Mouse (Mus musculus): ENCODE measurements around the gene Atp8a2.
"Not testable (repeated sequence)": the region's sequence is repeated elsewhere in the genome, so short reads cannot be mapped to it uniquely, and the experiment has no call there.

Atp8a2 gene

GRCm38 (mm10) chr14:60026647-60027046, 170.3 kb downstream of the Atp8a2 start:
- peak; percentile 53 for DNase-seq (ENCODE audit: low spot score)

GRCm38 (mm10) chr14:60015891-60016290, 181.1 kb downstream of the Atp8a2 start:
- DNase-seq (ENCODE audit: low spot score), result peak; percentile 65

DNA sequence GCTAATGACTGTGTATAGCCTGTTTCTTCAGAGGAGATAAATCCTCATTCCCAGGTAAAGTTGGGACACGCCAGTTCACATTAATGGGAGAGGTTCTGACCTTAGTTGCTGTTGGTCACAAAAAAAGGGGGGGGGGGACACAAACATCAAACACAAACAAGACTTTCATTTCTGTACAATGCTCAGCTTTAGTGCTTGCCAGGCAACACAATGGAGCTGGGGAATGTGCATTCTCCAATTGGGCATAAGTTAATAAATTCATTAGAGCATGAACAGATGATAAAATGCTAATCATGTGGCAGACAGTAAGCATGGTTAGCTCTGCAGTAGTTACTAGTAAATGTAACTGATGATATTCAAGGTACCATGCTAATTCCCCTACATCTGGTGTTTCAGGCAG, 195.2 kb downstream of the Atp8a2 start:
- DNase-seq (ENCODE audit: low spot score), result no peak

GRCm38 (mm10) chr14:59988860-59989259, 208.1 kb downstream of the Atp8a2 start:
- no peak for DNase-seq (ENCODE audit: low spot score)

DNA sequence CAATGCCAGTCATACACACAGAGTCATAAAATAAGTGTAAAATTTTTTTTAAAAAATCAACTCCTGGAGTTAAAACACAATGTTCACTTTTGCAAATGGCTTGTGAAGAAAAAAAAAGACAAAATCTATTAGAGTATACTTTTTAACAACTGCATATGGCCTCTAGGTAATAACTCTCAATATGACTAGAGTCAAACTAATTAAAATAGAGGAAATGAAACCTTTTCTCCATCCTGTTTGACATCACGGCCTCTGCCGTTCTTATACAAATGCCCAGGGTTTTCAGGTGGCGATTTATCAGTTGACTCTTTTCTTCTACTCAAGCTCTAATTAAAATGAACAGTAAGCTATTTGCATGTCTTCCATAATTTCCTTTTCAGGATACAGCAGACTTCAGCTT, 209.0 kb downstream of the Atp8a2 start:
- DNase-seq (ENCODE audit: low spot score), result no peak

DNA sequence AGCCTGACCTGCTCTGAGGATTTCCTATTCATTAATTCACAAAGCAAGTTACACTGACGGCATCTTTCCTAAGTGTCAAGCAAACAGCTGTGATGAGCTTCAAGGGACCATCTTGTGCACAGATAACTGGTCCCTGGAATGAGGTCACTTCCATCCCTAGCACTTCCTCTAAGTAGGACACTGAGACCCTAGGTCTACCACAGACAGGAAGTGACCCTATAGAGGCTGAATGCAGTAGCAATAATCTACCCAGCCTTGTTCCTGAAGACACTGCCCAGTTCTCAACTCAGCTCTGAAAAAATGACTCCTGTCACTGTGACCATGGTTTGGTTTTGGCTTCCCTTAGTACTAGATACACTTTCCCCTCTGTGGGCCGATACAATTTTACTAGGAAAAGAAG, 219.0 kb downstream of the Atp8a2 start:
- DNase-seq (ENCODE audit: low spot score), result no peak

DNA sequence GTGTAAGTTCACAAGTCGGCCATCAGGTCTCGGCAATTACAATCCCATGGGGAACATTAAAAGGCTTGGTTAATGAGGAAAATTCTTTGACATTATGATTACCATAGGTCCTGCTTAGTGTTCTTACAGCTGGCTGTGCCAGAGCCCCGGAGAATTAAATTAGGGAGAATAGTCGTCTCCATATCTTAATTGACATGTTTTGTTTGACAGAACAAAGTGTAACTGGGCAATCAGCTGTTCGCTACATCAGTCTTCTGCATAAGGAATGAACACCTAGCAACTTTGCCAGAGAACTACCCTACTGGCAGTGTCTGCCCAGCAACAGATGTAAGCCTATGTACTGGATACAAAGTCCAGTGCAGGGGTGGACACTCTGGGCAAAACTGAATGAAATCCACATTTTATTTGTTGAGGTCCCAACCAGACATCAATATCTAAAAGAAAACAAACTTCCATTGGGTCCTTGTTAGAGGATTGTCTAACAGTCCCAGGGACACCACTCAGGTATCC, 225.7 kb downstream of the Atp8a2 start:
- DNase-seq (ENCODE audit: low spot score), result no peak

DNA sequence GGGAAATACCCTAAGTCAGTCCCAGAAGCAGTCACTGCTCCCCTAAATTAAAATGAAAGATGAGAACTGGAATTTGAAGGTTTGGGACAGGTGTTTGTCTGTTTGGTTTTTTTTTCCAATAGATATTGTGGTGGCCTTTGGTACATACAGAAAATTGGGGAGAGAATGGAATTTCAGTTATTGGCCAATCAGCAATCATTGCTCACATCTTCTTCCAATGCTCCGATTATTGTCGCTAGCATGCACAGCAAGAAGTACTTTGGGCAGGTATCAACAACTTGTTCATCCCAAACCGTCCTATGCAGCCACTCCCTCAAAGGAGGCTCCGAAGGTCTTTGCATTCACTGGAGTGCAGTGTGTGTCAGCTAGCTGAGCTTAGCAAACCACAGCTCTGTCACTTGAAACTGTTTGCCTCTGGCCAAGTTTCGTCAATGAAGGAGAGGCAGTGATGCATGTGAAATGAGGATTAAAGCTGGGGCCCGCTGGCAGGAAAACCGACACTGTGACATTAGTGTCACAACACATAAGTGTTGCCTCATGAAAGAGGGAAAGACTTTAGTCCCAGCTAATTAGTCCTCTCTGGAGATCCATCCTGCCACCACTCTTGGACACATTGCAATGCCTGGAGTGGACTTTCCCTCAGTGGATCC, 227.4 kb downstream of the Atp8a2 start:
- no peak for DNase-seq (ENCODE audit: low spot score)

DNA sequence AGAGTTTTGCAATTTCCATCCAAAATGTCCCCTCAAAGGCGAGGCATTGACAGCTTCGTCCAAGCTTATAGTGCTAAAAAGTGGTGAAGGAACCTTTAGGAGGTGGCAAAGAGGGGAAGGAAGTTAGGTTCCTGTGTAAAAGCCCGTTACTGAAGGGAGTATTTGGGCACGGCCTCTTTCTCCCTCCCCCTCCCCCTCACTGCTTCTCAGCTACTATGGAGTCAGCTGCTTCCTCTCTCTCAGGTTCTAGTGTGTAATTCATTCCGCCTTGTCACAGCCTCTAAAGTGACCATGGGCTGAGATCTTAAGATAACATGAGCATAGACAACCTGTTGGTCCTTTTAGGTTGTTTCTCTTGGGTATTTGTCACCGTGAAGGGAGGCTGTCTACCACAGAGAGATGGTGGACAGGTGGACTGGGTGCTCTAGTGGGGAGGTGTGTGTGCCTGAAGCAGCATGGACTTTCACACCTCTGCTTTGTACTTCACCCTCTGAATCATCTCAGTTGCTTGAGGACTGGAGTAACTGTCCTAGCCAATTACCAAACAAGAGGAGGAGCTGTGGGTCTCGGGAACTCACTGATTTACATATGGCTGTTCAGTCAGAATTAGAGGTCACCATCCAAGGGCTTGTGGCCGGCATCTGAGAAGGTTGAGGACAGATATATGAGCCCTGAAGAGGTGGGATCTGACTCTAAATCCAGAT, 229.0 kb downstream of the Atp8a2 start:
- DNase-seq (ENCODE audit: low spot score), result no peak

- no peak for DNase-seq (ENCODE audit: low spot score)
These were observed 230.0 kb downstream of the Atp8a2 start for GRCm38 (mm10) chr14:59966981-59967380.

DNA sequence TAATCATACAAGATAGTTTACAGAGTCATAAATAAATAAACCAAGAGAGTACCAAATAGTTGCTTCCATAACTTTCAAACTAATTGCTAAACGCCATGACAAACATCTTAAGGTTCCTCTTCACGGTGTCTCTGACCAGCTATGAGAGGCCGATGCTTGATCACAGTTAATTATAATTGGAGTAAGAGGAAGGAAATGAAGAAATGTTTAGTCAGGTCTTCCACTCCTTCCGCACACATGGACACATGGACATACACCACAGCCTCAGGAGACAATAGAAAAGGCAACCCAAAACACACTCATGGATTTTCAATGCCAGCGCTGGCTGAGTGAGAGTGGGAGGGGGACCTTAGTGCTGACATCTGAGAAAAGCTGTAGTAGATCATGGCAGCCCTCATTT, 232.4 kb downstream of the Atp8a2 start:
- DNase-seq (ENCODE audit: low spot score), result no peak

- no peak for DNase-seq (ENCODE audit: low spot score)
These were observed 236.0 kb downstream of the Atp8a2 start for GRCm38 (mm10) chr14:59960961-59961360.

DNA sequence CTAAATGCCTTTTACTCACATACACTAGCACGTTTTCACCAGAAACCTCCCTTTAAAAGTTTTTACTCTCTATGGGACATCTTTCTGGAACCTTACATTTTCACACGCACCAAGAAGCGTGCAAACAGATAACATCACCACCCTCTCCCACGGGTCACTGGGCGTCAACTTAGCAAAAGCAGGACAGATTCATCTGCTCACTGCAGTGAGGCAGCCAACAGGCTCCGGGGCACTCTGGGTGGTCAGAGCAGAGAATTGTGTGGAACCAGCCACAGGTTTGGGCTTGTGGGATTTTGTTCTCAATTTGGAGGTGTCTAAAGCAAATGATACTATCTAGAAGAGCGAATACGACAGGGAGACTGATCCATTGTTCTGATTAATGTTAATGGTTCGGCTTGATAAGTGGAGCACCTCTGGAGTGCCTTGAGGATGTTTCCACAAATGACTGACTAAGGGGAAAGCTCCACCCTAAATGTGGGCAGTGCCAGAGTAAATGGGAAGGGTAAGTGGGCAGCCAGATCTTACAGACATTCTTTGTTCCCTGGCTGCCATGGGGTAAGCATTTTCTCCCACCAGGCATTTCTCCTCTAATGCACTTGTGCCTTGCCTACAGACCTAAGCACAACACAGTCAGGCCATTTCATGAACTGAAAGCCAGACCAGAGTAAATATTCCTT, 236.6 kb downstream of the Atp8a2 start:
- DNase-seq (ENCODE audit: low spot score), result no peak

DNA sequence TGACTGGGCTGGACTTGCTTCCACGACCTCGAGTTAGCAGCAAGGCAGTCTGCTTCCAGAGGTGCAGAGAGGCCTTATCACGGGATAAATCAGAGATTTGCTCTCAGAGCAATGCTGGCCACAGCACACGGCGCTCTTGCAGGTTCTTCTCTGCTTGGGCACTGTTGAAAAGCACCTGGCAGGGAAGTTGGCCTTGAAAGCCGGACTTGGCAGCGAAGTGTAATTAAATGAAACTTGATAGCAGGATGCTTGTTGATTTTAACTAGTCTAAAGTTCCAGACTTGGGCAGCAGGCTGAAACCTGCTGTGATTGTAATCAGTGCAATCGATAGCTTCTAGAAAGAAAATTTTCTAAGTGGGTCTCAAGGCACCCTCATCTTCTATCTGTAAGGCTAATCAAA, 237.3 kb downstream of the Atp8a2 start:
- DNase-seq (ENCODE audit: low spot score), result no peak

- DNase-seq (ENCODE audit: low spot score), result no peak
These were observed 247.0 kb downstream of the Atp8a2 start for GRCm38 (mm10) chr14:59949983-59950382.

GRCm38 (mm10) chr14:59942864-59943611, 253.9 kb downstream of the Atp8a2 start:
- peak; percentile 74 for DNase-seq (ENCODE audit: low spot score)

DNA sequence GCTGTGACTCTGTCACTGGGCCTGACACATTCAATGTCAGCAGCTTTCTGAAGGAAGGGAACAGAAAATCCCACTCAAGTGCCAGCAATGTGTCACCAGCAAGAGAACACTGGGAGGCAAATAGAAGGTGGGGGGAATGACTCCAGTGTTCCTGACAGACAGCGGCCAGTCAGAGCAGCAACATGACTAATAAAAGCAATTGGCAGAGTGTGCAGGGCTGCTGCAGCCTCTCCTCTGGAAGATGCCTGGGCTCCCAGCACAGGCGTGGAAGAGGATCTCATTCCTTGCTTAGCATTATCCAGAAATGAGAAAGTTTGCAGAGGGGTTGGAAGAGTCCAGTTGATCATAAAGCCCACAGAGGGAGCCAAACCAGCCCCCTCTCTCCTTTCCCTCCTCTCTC, 254.8 kb downstream of the Atp8a2 start:
- DNase-seq (ENCODE audit: low spot score), result no peak

GRCm38 (mm10) chr14:59932355-59932754, 264.6 kb downstream of the Atp8a2 start:
- DNase-seq (ENCODE audit: low spot score), result no peak

DNA sequence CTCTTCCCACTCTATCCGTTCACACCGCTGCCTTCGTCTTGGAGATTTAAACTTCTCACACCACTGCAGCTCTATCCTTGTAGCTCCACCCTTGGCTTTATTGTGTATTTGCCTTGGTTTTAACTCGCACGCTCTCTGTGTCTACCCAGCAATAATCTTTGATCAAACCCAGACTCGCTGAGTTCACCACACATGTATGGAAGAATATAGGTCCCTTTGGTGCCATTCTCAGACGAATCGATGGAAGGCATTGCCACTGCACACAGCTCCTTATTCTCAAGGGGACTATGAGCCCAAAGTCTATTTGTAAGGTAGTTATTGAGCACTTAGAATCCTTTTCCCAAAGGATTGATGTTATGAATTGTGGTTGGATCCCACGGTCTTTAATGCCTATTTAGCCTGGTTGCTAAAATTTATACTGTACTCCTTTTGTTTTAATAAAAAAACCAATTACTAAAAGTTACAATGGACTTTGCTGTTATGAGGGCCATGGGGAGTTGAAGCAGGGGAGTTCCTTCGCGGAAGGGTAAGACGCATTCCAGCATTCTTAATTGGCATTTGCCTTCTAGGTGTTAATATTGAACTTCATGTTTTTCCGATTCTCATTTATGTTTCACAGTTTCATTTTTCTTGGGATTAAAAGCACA, 265.4 kb downstream of the Atp8a2 start:
- DNase-seq (ENCODE audit: low spot score), result no peak

- DNase-seq (ENCODE audit: low spot score), result not testable (repeated sequence)
These were observed 267.8 kb downstream of the Atp8a2 start for GRCm38 (mm10) chr14:59929190-59929589.

GRCm38 (mm10) chr14:59928781-59929180, 268.2 kb downstream of the Atp8a2 start:
- no peak for DNase-seq (ENCODE audit: low spot score)

GRCm38 (mm10) chr14:59927804-59928203, 269.2 kb downstream of the Atp8a2 start:
- DNase-seq (ENCODE audit: low spot score), result no peak
